Mouse (Mus musculus) ovary, adult 18-20 months (tissue): ENCODE measurements around the gene Mrpl45.
"Not testable (repeated sequence)": the region's sequence is repeated elsewhere in the genome, so short reads cannot be mapped to it uniquely, and the experiment has no call there.

Experiments used
- DNase-seq: peaks from one replicate; pipeline ENCODE4 v3.0.0; 2022; ENCODE audit warnings: low spot score, mixed read lengths

Mrpl45 gene

GRCm38 (mm10) chr11:97296542-97296941 lies 19.0 kb upstream of the Mrpl45 start:
- DNase-seq: no peak

GRCm38 (mm10) chr11:97299939-97300338 lies 15.6 kb upstream of the Mrpl45 start:
- DNase-seq: no peak

- no peak for DNase-seq
Measured at GRCm38 (mm10) chr11:97301406-97301805, 14.1 kb upstream of the Mrpl45 start.

DNA sequence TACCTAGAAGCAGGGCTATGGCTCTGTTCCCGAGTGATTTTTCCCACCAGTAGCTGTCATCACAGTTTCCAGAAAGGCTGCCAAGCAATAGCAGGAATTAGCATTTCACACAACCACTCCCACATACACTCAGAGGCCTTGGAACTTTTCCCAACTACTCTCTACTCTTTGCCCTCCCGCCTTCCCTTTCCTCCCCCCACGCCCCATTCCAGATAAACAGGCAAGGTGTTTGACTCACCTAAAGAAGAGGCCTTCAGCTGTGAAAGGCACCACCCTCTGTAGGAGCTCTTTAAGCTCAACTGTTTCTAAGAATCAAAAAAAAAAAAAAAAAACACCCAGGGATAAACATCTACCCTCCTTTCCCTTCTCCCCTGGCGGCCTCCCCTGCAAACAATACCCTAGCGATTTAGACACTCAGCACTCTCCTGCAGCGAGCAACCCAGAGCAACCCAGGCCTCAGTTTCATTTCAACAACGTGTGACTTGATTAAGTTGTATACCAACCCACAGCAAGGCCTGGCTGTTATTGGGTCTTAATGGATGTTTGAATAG lies 13.2 kb upstream of the Mrpl45 start:
- DNase-seq: peak; percentile 52

GRCm38 (mm10) chr11:97304631-97305030 lies 10.9 kb upstream of the Mrpl45 start:
- DNase-seq: no peak

- no peak for DNase-seq
Measured at GRCm38 (mm10) chr11:97307294-97308069, 8.0 kb upstream of the Mrpl45 start.

DNA sequence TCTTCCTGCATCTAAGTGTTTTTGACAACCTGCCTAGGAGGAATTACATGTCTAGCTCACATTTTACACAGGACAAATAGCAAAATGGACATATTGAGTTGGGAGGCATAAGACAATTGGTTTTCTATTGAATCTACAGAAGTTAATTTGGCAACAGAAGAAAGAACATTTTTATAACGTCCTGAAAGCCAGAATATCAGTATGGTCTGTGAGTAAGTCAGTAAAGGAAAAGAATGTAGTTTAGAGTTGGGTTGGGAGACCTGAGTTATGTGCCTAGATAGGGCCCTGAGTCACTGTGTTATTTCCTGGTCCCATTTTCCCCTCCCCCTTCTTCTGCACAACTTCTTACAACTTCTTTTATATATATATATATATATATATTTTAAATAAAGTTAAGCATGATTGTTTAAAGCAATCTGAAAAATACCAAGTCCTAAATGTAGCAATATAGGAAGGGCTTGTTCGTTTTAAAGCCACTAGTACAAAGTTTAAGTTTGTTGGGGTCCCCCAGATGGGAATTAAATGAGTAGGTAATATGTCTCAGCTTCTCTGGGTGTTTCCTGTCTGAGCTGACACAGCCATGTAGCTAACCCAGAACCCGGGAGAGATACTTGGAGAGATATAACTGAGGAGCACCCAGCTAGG lies 6.6 kb upstream of the Mrpl45 start:
- DNase-seq: no peak

DNA sequence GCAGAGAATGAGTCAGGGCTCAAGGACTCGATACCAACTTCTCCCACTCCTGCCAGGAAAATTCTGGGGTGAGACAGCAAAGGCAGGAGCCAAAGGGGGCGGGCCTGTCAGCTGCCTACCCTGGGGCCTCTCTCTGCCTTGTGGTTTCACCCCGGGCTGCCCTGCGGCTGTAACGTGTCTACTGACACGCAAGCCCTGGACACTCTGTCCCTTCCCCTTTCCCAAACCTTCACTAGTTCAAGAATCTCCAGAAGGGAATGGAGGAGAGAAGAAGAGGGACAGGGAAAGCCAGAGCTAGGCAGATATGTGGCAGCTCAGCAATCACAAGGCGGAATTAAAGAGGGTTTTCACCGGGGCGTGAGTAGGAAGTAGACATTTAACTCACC lies 6.1 kb upstream of the Mrpl45 start:
- peak; percentile 90 for DNase-seq

DNA sequence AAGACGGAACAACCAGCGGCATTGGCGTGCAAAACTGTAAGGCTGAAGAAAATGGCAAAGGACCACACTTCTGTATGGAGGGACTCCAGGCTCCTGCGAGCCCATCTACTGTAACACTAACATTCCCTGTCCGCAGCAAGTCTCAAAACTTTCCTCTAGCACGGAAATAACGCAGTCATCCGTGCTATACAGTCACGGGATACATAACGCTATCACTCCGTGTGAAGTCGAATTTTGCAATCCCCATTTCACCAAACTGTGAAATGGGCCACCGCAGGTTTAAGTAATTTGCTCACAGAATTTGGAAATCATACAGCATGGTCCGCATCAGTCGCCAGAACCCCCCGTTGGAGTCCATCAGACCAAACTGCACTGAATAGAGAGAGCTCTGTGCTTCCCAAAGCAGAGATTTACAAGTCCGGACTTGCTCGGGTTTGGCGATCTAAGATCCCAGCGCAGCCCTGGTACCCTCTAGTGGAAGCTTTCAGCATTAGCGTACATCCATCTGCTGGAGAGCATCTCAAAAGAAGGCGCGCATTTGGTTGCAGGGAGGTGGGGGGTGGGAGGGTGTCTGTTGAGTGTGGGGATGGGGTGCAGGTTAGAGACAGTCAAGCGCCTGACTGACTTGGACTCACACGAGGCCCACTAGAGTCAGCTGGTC lies 5.5 kb upstream of the Mrpl45 start:
- DNase-seq: peak; percentile 63

DNA sequence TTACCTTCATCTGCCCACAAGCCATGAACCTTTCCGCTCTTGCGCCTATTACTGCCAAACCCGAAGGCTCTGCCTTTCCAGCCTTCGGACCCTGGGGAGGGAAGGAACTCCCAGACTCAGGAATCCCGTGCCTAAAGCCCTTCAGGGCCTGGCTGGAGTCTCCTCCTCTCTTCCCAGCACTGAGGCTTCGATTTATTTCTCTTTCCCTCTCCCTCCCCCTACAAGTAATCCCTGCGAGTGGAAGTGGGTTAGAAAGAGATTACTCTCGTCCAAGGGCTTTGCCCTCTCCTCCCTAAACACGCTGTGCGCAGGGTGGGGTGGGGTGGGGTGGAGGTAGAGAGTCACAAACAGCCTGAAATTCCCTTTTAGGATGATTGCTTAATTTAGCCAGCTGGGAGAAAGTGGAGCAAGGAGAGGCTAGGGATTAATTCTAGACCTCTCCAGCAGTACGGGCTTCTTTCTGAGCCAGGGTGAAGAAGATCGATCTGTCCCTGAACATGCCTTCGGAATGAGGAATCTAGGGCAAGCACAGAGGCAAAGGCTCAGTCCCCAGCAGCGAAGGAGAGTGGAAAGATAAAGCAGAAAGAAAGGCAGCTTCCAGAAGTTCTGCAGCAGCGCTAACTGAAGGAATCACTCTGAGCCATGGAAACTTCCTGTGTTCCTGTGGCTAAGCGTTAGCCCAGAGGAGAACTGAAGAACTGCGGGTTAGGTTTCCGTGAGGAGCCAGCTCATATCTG lies 4.5 kb upstream of the Mrpl45 start:
- no peak for DNase-seq

GRCm38 (mm10) chr11:97312871-97313270 lies 2.6 kb upstream of the Mrpl45 start:
- DNase-seq: not testable (repeated sequence)

- DNase-seq: no peak
Measured at GRCm38 (mm10) chr11:97314110-97314509, 1.4 kb upstream of the Mrpl45 start.

- no peak for DNase-seq
Measured at GRCm38 (mm10) chr11:97314751-97315503, 589 bp upstream of the Mrpl45 start.

DNA sequence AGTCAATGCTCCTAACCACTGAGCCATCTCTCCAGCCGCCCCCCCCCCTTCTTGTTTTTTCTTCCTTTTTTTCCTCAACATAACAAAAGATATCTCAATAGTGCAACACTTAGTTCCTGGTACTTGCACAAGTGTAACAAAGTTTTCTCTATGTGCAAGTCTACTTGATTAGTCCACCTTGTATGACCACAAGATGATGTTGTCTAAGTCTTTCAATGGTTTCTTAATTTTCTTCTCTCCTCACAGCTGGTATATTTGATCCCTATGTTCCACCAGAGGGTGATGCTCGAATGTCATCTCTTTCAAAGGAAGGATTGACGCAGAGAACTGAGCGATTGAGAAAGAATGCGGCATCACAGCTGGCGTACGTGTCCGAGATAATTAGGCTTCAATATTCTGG lies 5.7 kb downstream of the Mrpl45 start:
- DNase-seq: no peak

- not testable (repeated sequence) for DNase-seq
Measured at GRCm38 (mm10) chr11:97321894-97322600, 6.5 kb downstream of the Mrpl45 start.

- no peak for DNase-seq
Measured at GRCm38 (mm10) chr11:97325224-97325623, 9.7 kb downstream of the Mrpl45 start.

GRCm38 (mm10) chr11:97328148-97328547 lies 12.6 kb downstream of the Mrpl45 start:
- no peak for DNase-seq

DNA sequence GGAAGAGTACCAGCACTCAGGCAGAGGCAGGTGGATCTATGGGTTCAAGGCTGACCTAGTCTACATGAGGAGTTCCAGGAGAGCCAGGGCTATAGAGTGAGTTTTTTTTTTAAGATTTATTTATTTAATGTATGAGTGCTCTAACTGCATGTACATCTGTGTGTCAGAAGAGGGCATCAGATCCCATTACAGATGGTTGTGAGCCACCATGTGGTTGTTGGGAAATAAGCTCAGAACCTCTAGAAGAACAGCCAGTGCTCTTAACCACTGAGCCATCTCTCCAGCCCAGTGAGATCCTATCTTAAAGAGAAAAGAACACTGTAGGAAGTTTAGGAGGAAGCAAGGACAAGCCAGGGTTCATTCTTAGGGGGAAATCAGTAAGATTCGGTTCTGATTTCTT lies 14.8 kb downstream of the Mrpl45 start:
- DNase-seq: no peak

GRCm38 (mm10) chr11:97331231-97332190 lies 16.0 kb downstream of the Mrpl45 start:
- no peak for DNase-seq

DNA sequence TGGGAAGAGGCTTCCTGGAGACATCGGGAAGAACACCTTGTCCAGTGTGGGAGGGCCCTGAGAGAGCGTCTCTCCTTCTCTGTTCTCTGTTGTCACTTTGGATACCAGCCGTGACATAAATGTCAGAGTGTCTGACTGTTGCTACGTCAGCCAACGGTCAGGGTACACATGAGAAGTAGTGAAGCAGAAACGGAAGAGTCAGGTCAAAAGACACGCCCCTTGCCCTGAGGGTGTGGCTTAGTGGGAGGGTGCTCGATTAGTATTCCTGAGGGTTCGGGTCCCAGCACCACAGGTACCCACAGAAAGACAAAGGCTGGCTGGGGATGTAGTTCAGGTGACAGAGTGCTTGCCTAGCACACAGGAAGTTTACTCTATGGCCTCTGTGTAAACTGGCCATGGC lies 17.5 kb downstream of the Mrpl45 start:
- no peak for DNase-seq
